Mouse (Mus musculus) bone marrow macrophage, adult 2 months (primary cell): ENCODE measurements around the gene Fgf8.

Experiments used
- CTCF ChIP-seq: IDR thresholded peaks from 2 replicates; pipeline ENCODE4 v1.5.1; 2012; ENCODE audit warnings: low read depth, mild to moderate bottlenecking, low read length, moderate library complexity
- POLR2A ChIP-seq: IDR thresholded peaks from 2 replicates; pipeline ENCODE4 v1.6.1; 2012; ENCODE audit warnings: mild to moderate bottlenecking, low read depth, low read length, borderline replicate concordance

DNA sequence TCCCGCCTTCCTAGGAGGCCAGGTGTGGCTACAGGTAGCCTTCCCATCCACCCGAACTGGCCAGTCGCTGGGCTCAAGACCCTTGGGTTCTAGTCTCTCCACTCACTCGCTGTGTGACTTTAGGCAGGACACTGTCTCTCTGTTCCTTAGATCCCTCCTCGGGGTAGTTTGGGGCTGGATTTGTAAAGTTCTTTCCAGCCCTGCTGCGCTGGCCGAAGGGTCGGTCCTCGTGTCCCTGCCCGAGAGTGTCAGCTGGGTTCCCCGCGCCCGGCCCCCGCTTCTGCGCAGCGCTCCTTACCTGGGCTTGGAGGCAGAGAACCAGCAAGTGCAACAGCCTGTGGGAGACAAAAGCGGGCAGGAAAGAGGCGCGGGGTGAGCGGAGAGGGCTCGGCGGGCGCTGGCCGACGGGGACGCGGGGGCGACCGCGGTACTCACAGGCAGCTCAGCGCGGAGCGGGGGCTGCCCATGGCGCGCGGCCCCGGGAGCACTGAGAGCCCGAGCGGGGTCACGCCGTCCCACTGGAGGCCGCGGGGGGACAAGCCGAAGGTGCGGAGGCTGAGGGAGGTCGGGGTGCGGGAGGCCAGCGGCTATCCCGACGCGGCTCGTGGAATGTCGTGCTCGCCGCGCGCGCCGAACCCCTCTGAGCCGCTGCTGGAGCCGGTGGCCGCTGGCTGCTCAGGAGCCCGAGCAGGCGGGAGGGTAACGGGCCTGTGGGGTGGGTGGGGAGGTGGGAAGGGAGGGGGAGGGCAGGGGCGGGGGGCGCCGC lies at the start of gene Fgf8:
- TF ChIP-seq CTCF = no peak
- TF ChIP-seq POLR2A = no peak
